Comparison of ENCODE assay signal across 24 mouse cellular contexts in the genomic region with DNA sequence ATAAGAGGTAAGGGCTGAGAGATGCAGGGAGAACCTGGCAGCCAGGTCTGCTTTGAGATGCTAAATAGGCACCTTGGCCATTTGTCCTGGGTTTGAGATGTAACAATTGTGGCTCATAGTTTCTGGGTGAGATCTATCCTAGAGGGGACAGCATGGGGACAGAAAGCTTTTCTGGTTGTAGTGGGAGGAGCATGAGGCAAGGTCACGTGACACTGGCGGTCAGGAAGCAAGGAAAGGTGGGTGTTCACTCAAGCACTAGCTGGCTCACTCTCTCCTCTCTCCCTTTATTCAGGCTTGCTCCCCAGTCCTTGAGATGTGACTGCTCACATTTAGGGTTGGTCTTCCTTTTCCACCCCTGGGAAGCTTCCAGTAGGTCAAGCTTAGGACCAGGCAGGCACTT. TPM values are rescaled to one million over a fixed set of nuclear protein-coding genes. Genes with fewer than 3 reads are reported as not detected.
DNase-seq lines count a peak whose midpoint lies in the region; ATAC-seq and TF ChIP-seq lines count a peak whose summit lies in the region.
"Had no signal": no experiment of that assay in that cellular context is flagged by ENCODE, and none has a peak within 500 bp of the region (broad histone marks: within the 10 kb centered on the region; RNA-seq: fewer than 3 reads in every experiment).

No protein-coding gene starts in this region.

- H3K4me1 ChIP-seq in heart, embryonic 14.5 days (ENCODE audit: control insufficient read depth in 2 of 2, insufficient read depth in 2 of 2, low read length in 2 of 2): no peaks in the 10 kb centered on the region
- H3K4me1 ChIP-seq in ES-E14 (ENCODE audit: control insufficient read depth in 2 of 2, insufficient read depth in 2 of 2, low read length in 2 of 2, poor library complexity in 1 of 2): peaks cover 0 to 15% of the 10 kb centered on the region in 2 experiments; a peak in 2 of 4 replicates
- H3K4me1 ChIP-seq in kidney, embryonic 15.5 days: peaks cover 11% of the 10 kb centered on the region; the same call in 1 of the 2 replicates
- H3K4me1 ChIP-seq: embryonic facial prominence, embryonic 13.5 days; limb, embryonic 12.5 days; liver, embryonic 15.5 days had no signal

- no peak for ATAC-seq in heart, embryonic 14.5 days (ENCODE audit: insufficient number of reproducible peaks, insufficient read depth, low FRiP score, low read depth)
- ATAC-seq in kidney, embryonic 15.5 days (replicated peaks; ENCODE audit: low FRiP score): no peak; the same call in 1 of the 2 replicates
- ATAC-seq: forebrain, embryonic 14.5 days; midbrain, embryonic 15.5 days had no signal

- 58% methylated on average over 2 of the region's 2 CpGs for WGBS in heart, embryonic 14.5 days
- WGBS in kidney, embryonic 15.5 days: 61% methylated on average over 2 of the region's 2 CpGs

- no peak overlapping the region for H3K9ac ChIP-seq in heart, embryonic 14.5 days (ENCODE audit: low read length)
- H3K9ac ChIP-seq in ES-E14 (ENCODE audit: insufficient read depth, low read depth, low read length, poor library complexity, severe bottlenecking): peak overlapping the region; percentile 53; the same call in 1 of the 2 replicates
- no peak overlapping the region for H3K9ac ChIP-seq in kidney, embryonic 15.5 days
- H3K9ac ChIP-seq: embryonic facial prominence, embryonic 13.5 days; hindbrain, embryonic 14.5 days; limb, embryonic 12.5 days; liver, embryonic 15.5 days; midbrain, embryonic 15.5 days had no signal

- DNase-seq in heart, adult 9 months (ENCODE audit: low spot score in 2 of 2): no peak
- peak; percentile 26 for DNase-seq in lung, postnatal 36 days
- no peak for DNase-seq in lung, postnatal 4 days
- DNase-seq in ES-E14 (ENCODE audit: low read depth, low spot score): peak; percentile 51
- no peak for DNase-seq in gastrocnemius, postnatal 4 days (ENCODE audit: low spot score in 2 of 2)
- DNase-seq: gastrocnemius, postnatal 10 days; spleen, adult 18-20 months; thymus, postnatal 36 days had no signal

- no peaks in the 10 kb centered on the region for H3K27me3 ChIP-seq in heart, embryonic 14.5 days (ENCODE audit: control insufficient read depth, insufficient read depth, low read length)
- H3K27me3 ChIP-seq in kidney, embryonic 15.5 days: 0 out of 2 replicates have a peak, but pooled peaks cover 4% of the 10 kb centered on the region
- H3K27me3 ChIP-seq: embryonic facial prominence, embryonic 13.5 days; limb, embryonic 12.5 days; liver, embryonic 15.5 days; midbrain, embryonic 15.5 days had no signal

- 0 out of 2 replicates have a peak, but pooled peaks cover 10% of the 10 kb centered on the region for H3K36me3 ChIP-seq in heart, embryonic 14.5 days (ENCODE audit: control insufficient read depth, insufficient read depth, low read length)
- no peaks in the 10 kb centered on the region for H3K36me3 ChIP-seq in ES-E14 (ENCODE audit: control insufficient read depth, insufficient read depth, low read length, poor library complexity, severe bottlenecking)
- H3K36me3 ChIP-seq in kidney, embryonic 15.5 days: 0 out of 2 replicates have a peak, but pooled peaks cover 3% of the 10 kb centered on the region
- H3K36me3 ChIP-seq: embryonic facial prominence, embryonic 13.5 days; limb, embryonic 12.5 days; midbrain, embryonic 15.5 days had no signal

- H3K27ac ChIP-seq in heart, embryonic 14.5 days (replicated peaks in 1 of 2; ENCODE audit: control insufficient read depth in 1 of 2, insufficient read depth in 1 of 2, low read depth in 2 of 2, low read length in 2 of 2): no peak overlapping the region
- H3K27ac ChIP-seq in ES-E14 (ENCODE audit: insufficient read depth, low read depth, low read length, poor library complexity, severe bottlenecking): no peak overlapping the region
- no peak overlapping the region for H3K27ac ChIP-seq in kidney, embryonic 15.5 days
- H3K27ac ChIP-seq: embryonic facial prominence, embryonic 13.5 days; heart, adult 2 months; hindbrain, embryonic 14.5 days; limb, embryonic 12.5 days; liver, embryonic 15.5 days; midbrain, embryonic 15.5 days had no signal

- no peak overlapping the region for H3K4me3 ChIP-seq in heart, embryonic 14.5 days (ENCODE audit: control insufficient read depth in 1 of 2, insufficient read depth in 1 of 2, low read depth in 1 of 2, low read length in 2 of 2)
- H3K4me3 ChIP-seq in ES-E14 (ENCODE audit: insufficient read depth in 1 of 2, low read depth in 1 of 2, low read length in 2 of 2, poor library complexity in 1 of 2, severe bottlenecking in 1 of 2): peak overlapping the region in 1 of 2 experiments; percentile 32; a peak in 2 of 4 replicates
- H3K4me3 ChIP-seq in kidney, embryonic 15.5 days (replicated peaks): no peak overlapping the region
- H3K4me3 ChIP-seq: embryonic facial prominence, embryonic 13.5 days; heart, adult 2 months; limb, embryonic 12.5 days; liver, embryonic 15.5 days; midbrain, embryonic 15.5 days; myocyte had no signal

- peaks cover 5% of the 10 kb centered on the region; the same call in 1 of the 2 replicates for H3K9me3 ChIP-seq in heart, embryonic 14.5 days (ENCODE audit: control insufficient read depth, low read length)
- H3K9me3 ChIP-seq in ES-E14 (ENCODE audit: control insufficient read depth, insufficient read depth, low read depth, low read length): no peaks in the 10 kb centered on the region
- H3K9me3 ChIP-seq in kidney, embryonic 15.5 days (replicated peaks): no peaks in the 10 kb centered on the region
- H3K9me3 ChIP-seq: embryonic facial prominence, embryonic 13.5 days; liver, embryonic 15.5 days; midbrain, embryonic 15.5 days had no signal

- in situ Hi-C loops in ES-E14 (cut with MboI; ENCODE audit: low sequenced_read_pairs in 2 of 2, unreplicated experiment in 2 of 2): no loop called here

- peak overlapping the region; percentile 43 for H3K4me2 ChIP-seq in heart, embryonic 14.5 days (ENCODE audit: low read length)
- no peak overlapping the region; the same call in 1 of the 2 replicates for H3K4me2 ChIP-seq in kidney, embryonic 15.5 days
- H3K4me2 ChIP-seq: embryonic facial prominence, embryonic 13.5 days; hindbrain, embryonic 14.5 days; limb, embryonic 12.5 days; liver, embryonic 15.5 days; midbrain, embryonic 15.5 days had no signal

TF ChIP-seq in ES-E14, 5 proteins besides CTCF, POLR2A, EP300 and RAD21:
- TF ChIP-seq ZNF384 (IDR thresholded peaks at IDR 0.05; ENCODE audit: low read depth, low read length): no peak
- TF ChIP-seq ZC3H11A (IDR thresholded peaks at IDR 0.05; ENCODE audit: borderline replicate concordance, low read depth, low read length): no peak
- no peak for TF ChIP-seq MAFK (IDR thresholded peaks at IDR 0.05; ENCODE audit: insufficient read depth, low read depth, low read length)
- TF ChIP-seq CHD2 (IDR thresholded peaks at IDR 0.05; ENCODE audit: low read depth, low read length): no peak
- no peak for TF ChIP-seq HCFC1 (IDR thresholded peaks at IDR 0.05; ENCODE audit: borderline replicate concordance, insufficient read depth, low read length)

RNA-seq across cellular contexts. Expression of gene Tmco4, which starts 28.3 kb away (rescaled TPM):
- polyA plus RNA-seq in heart, embryonic 14.5 days (2014; fragmentation: Nextera tagmentation; extraction: Ambion mirVana): 4.8 and 5.7 TPM in 2 replicates
- 4.7 and 6.4 TPM in 2 replicates for total RNA-seq in ES-E14 (2012; rRNA removed)
- 5.6 and 6.1 TPM in 2 replicates for polyA plus RNA-seq in kidney, embryonic 15.5 days (2015; fragmentation: Nextera tagmentation; extraction: Ambion mirVana)
- 1 to 10 TPM; 3.7 to 5.5 TPM for total RNA-seq in gastrocnemius, postnatal 4 days (2021)

RNA-seq across cellular contexts. Expression of gene Rnf186, which starts 34.1 kb away (rescaled TPM):
- polyA plus RNA-seq in heart, embryonic 14.5 days (2014; fragmentation: Nextera tagmentation; extraction: Ambion mirVana): not detected in 2 replicates
- total RNA-seq in ES-E14 (2012; rRNA removed): 0.22 TPM in 1 of 2 replicates, not detected in the other
- 6.3 and 8.2 TPM in 2 replicates for polyA plus RNA-seq in kidney, embryonic 15.5 days (2015; fragmentation: Nextera tagmentation; extraction: Ambion mirVana)
- total RNA-seq in gastrocnemius, postnatal 4 days (2021): not detected
- total RNA-seq: adrenal gland, postnatal 10 days; gastrocnemius, postnatal 10 days; heart, adult 2 months; layer of hippocampus, postnatal 10 days; left cerebral cortex, postnatal 10 days; megakaryocyte, adult 5-6 weeks had no signal
- polyA plus RNA-seq: brain, embryonic 14.5 days; embryonic facial prominence, embryonic 13.5 days; forebrain, embryonic 14.5 days; hindbrain, embryonic 14.5 days; limb, embryonic 12.5 days; myocyte; neural tube, embryonic 14.5 days had no signal

Comparison
In these comparisons a context has a peak if more than half of its experiments do, and no peak if none do; other contexts are left out.
1. DNase-seq: peak in lung, postnatal 36 days (single experiment) and ES-E14 (single experiment); none in heart, adult 9 months (0 of 2), lung, postnatal 4 days (0 of 2) and gastrocnemius, postnatal 4 days (0 of 2).